Mouse (Mus musculus): ENCODE data around the gene Ccdc57. TPM values are rescaled to one million over a fixed set of nuclear protein-coding genes. Genes with fewer than 3 reads are reported as not detected.

The Ccdc57 gene
- polyA plus RNA-seq, 1 experiment from 2014 or later = 1.1 TPM

- H3K9ac ChIP-seq (ENCODE audit: low read length) = no peak overlapping the region
- H3K4me3 ChIP-seq (ENCODE audit: low read depth, low read length) = no peak overlapping the region
- WGBS = 80% methylated on average over 3 of the region's 3 CpGs
- H3K27ac ChIP-seq (replicated peaks) = no peak overlapping the region
- no peak overlapping the region for H3K4me2 ChIP-seq (replicated peaks; ENCODE audit: low read depth)
- H3K9me3 ChIP-seq (ENCODE audit: control insufficient read depth, low read length) = no peaks in the 10 kb centered on the region
- DNase-seq (ENCODE audit: low spot score) (no peak), ATAC-seq (ENCODE audit: low FRiP score, low TSS enrichment) (no peak)
- no peak for TF ChIP-seq EP300 (optimal IDR thresholded peaks at IDR 0.05)
- no peak for TF ChIP-seq CTCF (IDR thresholded peaks at IDR 0.05; ENCODE audit: low read depth)
- no peaks in the 10 kb centered on the region for H3K27me3 ChIP-seq (ENCODE audit: control insufficient read depth, insufficient read depth, low read length)
- no peaks in the 10 kb centered on the region for H3K36me3 ChIP-seq (ENCODE audit: control insufficient read depth, insufficient read depth, low read length)
- no peaks in the 10 kb centered on the region for H3K4me1 ChIP-seq (replicated peaks; ENCODE audit: control insufficient read depth, insufficient read depth)
Measured at GRCm38 (mm10) chr11:120831659-120832440, 100.8 kb downstream of the Ccdc57 start.

- Histone ChIP-seq H3K9me3 (ENCODE audit: control insufficient read depth, low read length) (no peaks in the 10 kb centered on the region), H3K9ac (ENCODE audit: low read length) (no peak overlapping the region), H3K36me3 (ENCODE audit: control insufficient read depth, insufficient read depth, low read length) (no peaks in the 10 kb centered on the region), H3K27ac (replicated peaks) (no peak overlapping the region), H3K4me3 (ENCODE audit: low read depth, low read length) (no peak overlapping the region), H3K27me3 (ENCODE audit: control insufficient read depth, insufficient read depth, low read length) (no peaks in the 10 kb centered on the region), H3K4me2 (replicated peaks; ENCODE audit: low read depth) (no peak overlapping the region), H3K4me1 (replicated peaks; ENCODE audit: control insufficient read depth, insufficient read depth) (no peaks in the 10 kb centered on the region)
- ATAC-seq (ENCODE audit: low FRiP score, low TSS enrichment) = no peak
- no peak for TF ChIP-seq EP300 (optimal IDR thresholded peaks at IDR 0.05)
- TF ChIP-seq CTCF (IDR thresholded peaks at IDR 0.05; ENCODE audit: low read depth) = no peak
- no peak for DNase-seq (ENCODE audit: low spot score)
- WGBS = 84% methylated on average over 12 of the region's 12 CpGs
Measured at GRCm38 (mm10) chr11:120830686-120831085, 102.0 kb downstream of the Ccdc57 start.

GRCm38 (mm10) chr11:120829757-120830532 is 102.7 kb downstream of the Ccdc57 start:
- DNase-seq (ENCODE audit: low spot score) (no peak), ATAC-seq (ENCODE audit: low FRiP score, low TSS enrichment) (no peak)
- Histone ChIP-seq H3K36me3 (ENCODE audit: control insufficient read depth, insufficient read depth, low read length) (no peaks in the 10 kb centered on the region), H3K4me3 (ENCODE audit: low read depth, low read length) (no peak overlapping the region), H3K4me1 (replicated peaks; ENCODE audit: control insufficient read depth, insufficient read depth) (peaks cover 2% of the 10 kb centered on the region; the same call in 1 of the 2 replicates), H3K27ac (replicated peaks) (no peak overlapping the region), H3K9ac (ENCODE audit: low read length) (no peak overlapping the region), H3K4me2 (replicated peaks; ENCODE audit: low read depth) (no peak overlapping the region), H3K27me3 (ENCODE audit: control insufficient read depth, insufficient read depth, low read length) (no peaks in the 10 kb centered on the region), H3K9me3 (ENCODE audit: control insufficient read depth, low read length) (no peaks in the 10 kb centered on the region)
- 89% methylated on average over 10 of the region's 10 CpGs for WGBS
- no peak for TF ChIP-seq EP300 (optimal IDR thresholded peaks at IDR 0.05)
- no peak for TF ChIP-seq CTCF (IDR thresholded peaks at IDR 0.05; ENCODE audit: low read depth)

DNA sequence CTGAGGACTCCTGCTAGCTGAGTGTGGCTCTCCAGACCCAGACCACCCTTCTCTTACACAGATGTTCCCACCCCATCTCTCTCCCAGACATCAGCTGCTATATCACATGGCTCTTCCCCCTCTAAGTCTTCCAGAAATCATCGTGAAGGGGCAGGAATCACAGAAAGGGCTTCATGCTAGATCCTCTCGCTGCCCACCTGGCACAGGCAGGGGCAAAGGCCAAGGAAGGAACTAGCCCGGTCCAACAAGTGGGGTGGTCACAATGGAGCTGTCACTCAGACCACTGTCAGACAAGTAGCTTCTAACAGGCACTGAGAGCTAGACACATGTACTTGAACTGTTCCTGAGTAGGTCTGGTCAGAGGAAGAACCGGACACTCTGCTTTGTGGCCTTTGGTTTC is 104.3 kb downstream of the Ccdc57 start:
- Histone ChIP-seq H3K27ac (replicated peaks) (no peak overlapping the region), H3K4me1 (replicated peaks; ENCODE audit: control insufficient read depth, insufficient read depth) (peaks cover 2% of the 10 kb centered on the region; the same call in 1 of the 2 replicates), H3K27me3 (ENCODE audit: control insufficient read depth, insufficient read depth, low read length) (no peaks in the 10 kb centered on the region), H3K4me3 (ENCODE audit: low read depth, low read length) (no peak overlapping the region), H3K4me2 (replicated peaks; ENCODE audit: low read depth) (no peak overlapping the region), H3K36me3 (ENCODE audit: control insufficient read depth, insufficient read depth, low read length) (no peaks in the 10 kb centered on the region), H3K9ac (ENCODE audit: low read length) (no peak overlapping the region), H3K9me3 (ENCODE audit: control insufficient read depth, low read length) (no peaks in the 10 kb centered on the region)
- DNase-seq (ENCODE audit: low spot score) (no peak), ATAC-seq (ENCODE audit: low FRiP score, low TSS enrichment) (no peak)
- TF ChIP-seq CTCF (IDR thresholded peaks at IDR 0.05; ENCODE audit: low read depth) = no peak
- TF ChIP-seq EP300 (optimal IDR thresholded peaks at IDR 0.05) = no peak
- WGBS = 82% methylated on average over 4 of the region's 4 CpGs

- Histone ChIP-seq H3K9me3 (ENCODE audit: control insufficient read depth, low read length) (no peaks in the 10 kb centered on the region), H3K4me1 (replicated peaks; ENCODE audit: control insufficient read depth, insufficient read depth) (peaks cover 9% of the 10 kb centered on the region), H3K27ac (replicated peaks) (no peak overlapping the region), H3K27me3 (ENCODE audit: control insufficient read depth, insufficient read depth, low read length) (no peaks in the 10 kb centered on the region), H3K4me3 (ENCODE audit: low read depth, low read length) (no peak overlapping the region), H3K9ac (ENCODE audit: low read length) (no peak overlapping the region), H3K4me2 (replicated peaks; ENCODE audit: low read depth) (no peak overlapping the region), H3K36me3 (ENCODE audit: control insufficient read depth, insufficient read depth, low read length) (0 out of 2 replicates have a peak, but pooled peaks cover 4% of the 10 kb centered on the region)
- TF ChIP-seq CTCF (IDR thresholded peaks at IDR 0.05; ENCODE audit: low read depth) (no peak), EP300 (optimal IDR thresholded peaks at IDR 0.05) (no peak)
- ATAC-seq (ENCODE audit: low FRiP score, low TSS enrichment) (no peak), DNase-seq (ENCODE audit: low spot score) (no peak)
- 81% methylated on average over 8 of the region's 8 CpGs for WGBS
Measured at GRCm38 (mm10) chr11:120826016-120826953, 106.4 kb downstream of the Ccdc57 start.

All from stomach, postnatal 0 days (tissue).